Mouse (Mus musculus) neural tube, embryonic 10.5 days (tissue): ENCODE measurements around the gene Vmn2r28.
"Not testable (repeated sequence)": the region's sequence is repeated elsewhere in the genome, so short reads cannot be mapped to it uniquely, and the experiment has no call there.

Experiments used
- DNase-seq: peaks from one replicate; pipeline ENCODE4 v3.0.0-alpha.2; 2017; ENCODE audit warnings: low spot score; ENCODE audit errors: extremely low spot score

The Vmn2r28 gene

GRCm38 (mm10) chr7:5493856-5494255 is at the start of gene Vmn2r28:
Gene Vmn2r28, minus strand, starts transcription at chr7:5493956.
- not testable (repeated sequence) for DNase-seq

- DNase-seq = not testable (repeated sequence)
Observed at GRCm38 (mm10) chr7:5540770-5541436, 47.1 kb upstream of the Vmn2r28 start.

GRCm38 (mm10) chr7:5456674-5457073 is 37.1 kb downstream of the Vmn2r28 start, which contains the start of gene Vmn1r59:
Gene Vmn1r59, minus strand, starts transcription at chr7:5456774.
- DNase-seq = no peak

DNA sequence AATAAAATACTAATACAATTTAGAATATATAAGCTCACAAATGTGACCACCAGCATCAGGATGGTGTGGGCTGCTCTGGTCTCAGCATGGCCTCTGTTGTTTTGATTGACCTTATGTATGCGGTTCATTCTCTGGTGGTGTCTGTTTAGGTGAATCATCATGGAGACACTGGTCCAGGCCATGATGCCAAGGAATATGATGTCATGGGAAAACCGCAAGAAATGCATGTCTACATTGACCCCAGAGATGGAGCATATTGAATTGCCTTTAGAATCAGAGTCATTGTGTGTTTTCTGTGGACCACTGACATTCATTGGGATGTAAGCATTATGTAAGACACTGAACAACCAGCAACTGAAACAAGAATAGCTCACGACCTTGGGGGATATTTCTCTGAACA is 39.7 kb downstream of the Vmn2r28 start:
- DNase-seq = not testable (repeated sequence)

GRCm38 (mm10) chr7:5448627-5449026 is 45.1 kb downstream of the Vmn2r28 start:
- no peak for DNase-seq
